Mouse (Mus musculus): Measurements from ENCODE around the gene Dcaf12.

The Dcaf12 gene

GRCm38 (mm10) chr4:41314141-41315129 is at the start of gene Dcaf12:
TSS of gene Dcaf12 (minus strand) at chr4:41314889.
- DNase-seq (ENCODE audit: low spot score), result peak; percentile 93

GRCm38 (mm10) chr4:41361059-41361458 is 46.4 kb upstream of the Dcaf12 start:
- no peak for DNase-seq (ENCODE audit: low spot score)

DNA sequence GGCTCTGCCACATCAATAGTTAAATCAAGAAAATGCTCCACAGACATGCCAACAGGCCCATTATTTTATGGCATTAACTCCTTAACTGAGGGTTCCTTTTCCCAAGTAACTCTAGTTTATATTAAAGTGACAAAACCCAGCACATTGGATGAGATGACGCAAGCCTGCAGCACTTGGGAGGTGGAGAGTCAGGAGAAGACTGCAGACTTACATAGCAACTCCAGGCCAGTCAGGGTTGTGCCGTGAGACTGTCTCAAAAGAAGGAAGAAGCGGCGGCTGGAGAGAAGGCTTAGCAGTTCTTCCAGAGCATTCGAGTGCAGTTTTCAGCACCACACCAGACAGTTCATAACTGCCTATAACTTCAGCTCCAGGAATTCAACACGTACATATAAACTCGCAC is 44.7 kb upstream of the Dcaf12 start:
- no peak for DNase-seq (ENCODE audit: low spot score)

GRCm38 (mm10) chr4:41358669-41359068 is 44.0 kb upstream of the Dcaf12 start:
- no peak for DNase-seq (ENCODE audit: low spot score)

GRCm38 (mm10) chr4:41357154-41357553 is 42.5 kb upstream of the Dcaf12 start:
- DNase-seq (ENCODE audit: low spot score), result no peak

GRCm38 (mm10) chr4:41353265-41353664 is 38.6 kb upstream of the Dcaf12 start:
- DNase-seq (ENCODE audit: low spot score), result no peak

DNA sequence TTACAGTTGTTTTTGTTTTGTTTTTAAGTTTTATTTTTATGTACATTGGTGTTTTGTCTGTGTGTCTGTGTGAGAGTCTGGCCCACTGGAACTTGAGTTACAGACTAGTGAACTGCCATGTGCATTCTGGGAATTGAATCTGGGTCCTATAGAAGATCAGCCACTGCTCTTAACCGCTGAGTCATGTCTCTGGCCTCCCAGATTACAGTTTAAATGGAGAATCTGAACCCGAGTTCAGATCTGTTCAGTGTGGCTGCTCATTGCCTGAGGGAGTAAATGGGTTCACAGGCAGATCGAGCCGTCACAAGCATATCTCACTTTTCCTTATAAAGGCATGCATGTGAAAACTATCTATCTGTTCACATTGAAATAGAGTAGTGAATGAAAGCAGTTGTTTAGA is 38.1 kb upstream of the Dcaf12 start:
- DNase-seq (ENCODE audit: low spot score), result no peak

DNA sequence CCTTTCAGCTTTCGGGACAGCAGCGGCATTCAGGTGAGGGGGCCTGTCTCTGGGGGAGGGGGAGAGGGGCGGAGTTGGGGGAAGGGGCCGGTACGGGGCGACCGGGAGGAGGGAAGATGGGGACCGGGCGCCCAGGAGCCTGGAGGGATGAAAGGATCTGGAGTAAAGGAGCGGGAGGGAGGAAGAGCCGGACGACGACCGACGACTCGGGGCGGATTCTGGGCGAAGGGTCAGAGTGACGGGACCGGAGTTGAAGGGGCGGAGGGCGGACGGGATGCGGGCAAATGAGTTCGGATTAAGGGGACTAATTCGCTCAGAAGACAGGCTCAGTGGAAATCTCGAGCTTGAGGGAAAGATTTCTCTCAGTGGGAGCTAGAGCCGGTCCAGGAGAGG is 34.5 kb upstream of the Dcaf12 start:
- DNase-seq (ENCODE audit: low spot score), result no peak

- peak; percentile 83 for DNase-seq (ENCODE audit: low spot score)
Observed at GRCm38 (mm10) chr4:41348584-41349198, 34.0 kb upstream of the Dcaf12 start, which contains the start of gene Ubap1. TSS of gene Ubap1 (plus strand) at chr4:41348996.

DNA sequence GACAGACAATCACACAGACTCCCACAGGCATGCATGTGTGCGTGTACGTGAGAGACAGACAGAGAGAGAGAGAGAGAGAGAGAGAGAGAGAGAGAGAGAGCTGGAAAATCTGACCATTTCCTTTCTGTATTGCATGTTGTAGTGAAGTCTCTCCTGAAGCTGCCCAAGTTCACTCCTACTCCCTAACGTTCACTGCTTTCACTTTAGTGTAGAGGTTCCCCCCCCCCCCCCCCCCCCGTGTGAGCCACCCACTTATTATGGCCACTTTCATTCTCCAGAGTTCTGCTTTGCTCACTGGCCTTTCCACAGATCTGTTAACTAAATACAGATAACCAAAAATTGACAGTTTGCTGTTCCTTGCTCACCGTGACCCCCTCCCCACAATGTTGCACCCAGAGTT is 33.1 kb upstream of the Dcaf12 start:
- DNase-seq (ENCODE audit: low spot score), result no peak

- no peak for DNase-seq (ENCODE audit: low spot score)
Observed at GRCm38 (mm10) chr4:41346011-41346410, 31.3 kb upstream of the Dcaf12 start.

DNA sequence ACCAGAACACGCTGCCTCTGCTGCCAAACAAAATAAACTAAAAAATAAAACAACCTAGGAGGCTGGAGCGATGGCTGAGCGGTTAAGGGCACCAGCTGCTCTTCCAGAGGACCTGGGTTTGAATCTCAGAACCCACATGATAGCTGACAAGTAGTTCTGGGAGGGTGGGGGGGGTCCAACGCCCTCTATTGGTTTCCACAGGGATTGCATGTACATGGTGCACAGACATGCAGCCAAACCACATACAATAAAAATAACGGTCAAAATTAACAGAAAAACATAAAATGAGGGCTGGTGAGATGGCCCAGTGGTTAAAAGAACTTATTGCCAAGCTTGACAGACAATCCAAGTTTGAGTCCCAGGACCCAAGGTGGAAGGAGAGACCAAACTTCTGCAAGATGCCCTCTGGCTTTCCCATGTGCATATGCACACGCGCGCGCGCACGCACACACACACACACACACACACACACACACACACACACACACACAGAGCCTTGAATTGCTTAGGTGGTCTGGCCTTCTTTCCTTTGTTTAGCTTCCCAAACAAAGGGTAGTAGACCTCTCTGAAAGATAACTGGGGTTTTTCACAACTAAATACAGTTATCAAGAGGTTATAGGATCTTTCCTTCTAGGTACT is 26.3 kb upstream of the Dcaf12 start:
- no peak for DNase-seq (ENCODE audit: low spot score)

GRCm38 (mm10) chr4:41336546-41336945 is 21.9 kb upstream of the Dcaf12 start:
- no peak for DNase-seq (ENCODE audit: low spot score)

DNA sequence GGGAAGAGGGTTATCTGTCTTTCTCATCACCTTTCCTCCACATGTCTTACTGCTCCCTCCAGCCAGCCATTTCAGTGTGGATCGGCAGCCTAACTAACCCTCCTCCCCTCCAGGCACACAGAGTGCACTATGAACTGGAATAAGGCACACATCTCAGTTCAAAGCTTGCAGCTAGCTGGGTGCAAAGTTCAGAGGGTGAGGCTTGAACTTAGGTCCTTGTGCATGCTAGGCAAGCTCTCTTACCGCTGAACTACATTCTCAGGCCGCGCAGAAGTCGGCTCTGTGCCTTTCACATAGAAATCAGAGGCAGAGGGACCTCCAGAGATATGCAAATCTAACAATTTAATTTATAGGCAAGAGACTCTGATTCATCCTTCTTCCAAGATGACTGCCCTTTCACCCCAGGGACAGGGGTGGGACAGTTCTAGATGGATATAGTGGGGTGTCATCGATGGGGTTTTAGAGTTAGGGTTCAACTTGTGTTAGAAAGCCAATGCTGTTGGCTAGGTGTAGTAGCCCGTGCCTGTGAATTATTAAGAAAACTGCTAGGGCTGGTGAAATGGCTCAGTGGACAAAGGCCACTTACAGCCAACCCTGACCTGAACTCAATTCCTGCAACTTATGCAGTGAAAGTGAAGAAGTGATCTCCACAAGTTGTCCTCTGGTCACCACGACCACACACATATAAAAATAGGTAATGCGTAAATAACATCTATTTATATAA is 17.2 kb upstream of the Dcaf12 start:
- DNase-seq (ENCODE audit: low spot score), result no peak

GRCm38 (mm10) chr4:41331085-41331484 is 16.4 kb upstream of the Dcaf12 start:
- DNase-seq (ENCODE audit: low spot score), result no peak

- no peak for DNase-seq (ENCODE audit: low spot score)
Observed at GRCm38 (mm10) chr4:41329481-41329880, 14.8 kb upstream of the Dcaf12 start.

DNA sequence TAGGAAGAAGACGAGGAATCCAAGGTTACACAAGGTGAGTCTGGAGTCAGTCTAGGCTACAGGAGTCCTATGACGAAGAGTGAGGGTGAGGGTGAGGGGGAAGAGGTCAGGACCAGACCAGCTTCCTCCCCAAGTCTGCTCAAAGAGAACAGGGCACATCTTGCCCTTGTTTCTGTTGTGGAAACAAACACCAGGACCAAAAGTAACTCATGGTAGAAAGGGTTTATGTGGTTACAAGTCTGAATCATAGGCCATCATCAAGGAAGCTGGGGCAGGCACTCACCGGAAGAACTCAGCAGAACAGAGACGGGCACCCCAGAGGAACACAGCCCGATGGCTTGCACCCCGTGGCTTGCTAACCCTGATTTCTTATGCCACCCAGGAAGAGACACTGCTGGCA is 12.2 kb upstream of the Dcaf12 start:
- DNase-seq (ENCODE audit: low spot score), result no peak

GRCm38 (mm10) chr4:41320971-41321370 is 6.3 kb upstream of the Dcaf12 start:
- no peak for DNase-seq (ENCODE audit: low spot score)

GRCm38 (mm10) chr4:41318267-41318666 is 3.6 kb upstream of the Dcaf12 start:
- DNase-seq (ENCODE audit: low spot score), result no peak

DNA sequence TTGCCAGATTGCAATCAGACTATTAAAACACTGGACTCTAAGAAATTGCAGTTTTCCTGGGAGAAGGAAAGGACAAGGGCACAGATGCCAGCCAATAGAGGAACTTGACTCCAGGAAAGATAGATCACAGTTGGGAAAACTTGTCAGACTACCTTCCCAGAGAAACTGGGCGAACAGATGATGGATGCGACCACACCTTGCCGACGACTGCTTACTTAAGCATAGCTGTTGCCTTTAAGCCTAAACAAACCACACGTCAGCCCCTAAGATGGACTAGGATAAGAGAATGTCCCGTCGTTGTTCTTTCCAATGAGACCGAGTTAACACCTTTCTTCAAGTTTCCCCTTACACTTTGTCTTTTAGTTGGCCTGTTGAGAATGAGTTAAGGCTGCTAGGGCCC is 484 bp upstream of the Dcaf12 start:
- DNase-seq (ENCODE audit: low spot score), result no peak

GRCm38 (mm10) chr4:41313722-41314121 is 967 bp downstream of the Dcaf12 start:
- no peak for DNase-seq (ENCODE audit: low spot score)
